Mouse (Mus musculus) gastrocnemius, postnatal 36 days (tissue): ENCODE measurements around the gene Akap5. TPM values are rescaled to one million over a fixed set of nuclear protein-coding genes. Genes with fewer than 3 reads are reported as not detected.

Experiments used
- total RNA-seq, 2 experiments: library from RNA; stranded (reverse); gene quantifications; 2 replicates each; pipeline ENCODE4 v1.2.3; 2021

The Akap5 gene
- total RNA-seq, 2 experiments from 2014 or later = 0.22 to 0.84 TPM

Other genes with a start within 250 kb of the Akap5 start
- gene Esr2, start 147.6 kb upstream of the Akap5 start, total RNA-seq = under 1 TPM in 1 of 2 experiments, not detected in 1; 0.28 TPM
- gene Tex21, start 78.1 kb upstream of the Akap5 start, total RNA-seq = not detected
- 10 to 100 TPM; 28.8 to 34.5 TPM for gene Mthfd1, start 69.6 kb upstream of the Akap5 start, total RNA-seq
- 1 to 10 TPM; 5.5 to 7.1 TPM for gene Zbtb25, start 44.7 kb downstream of the Akap5 start, total RNA-seq
- gene Zbtb1, start 45.4 kb downstream of the Akap5 start, total RNA-seq = 1 to 10 TPM; 3.0 to 4.0 TPM
- 1 to 10 TPM; 8.4 to 9.0 TPM for gene Hspa2, start 79.3 kb downstream of the Akap5 start, total RNA-seq
- not detected for gene Ppp1r36, start 92.6 kb downstream of the Akap5 start, total RNA-seq
- gene Plekhg3, start 206.0 kb downstream of the Akap5 start, total RNA-seq = 1 to 10 TPM; 5.4 to 5.5 TPM